Mouse (Mus musculus): ENCODE results near the gene Ccdc107.

The Ccdc107 gene

GRCm38 (mm10) chr4:43492821-43493185 lies at the start of gene Ccdc107:
TSS of gene Ccdc107 (plus strand) at chr4:43492900.
- peak; percentile 97 for ATAC-seq (ENCODE audit: low TSS enrichment)

GRCm38 (mm10) chr4:43443511-43443910 lies 49.2 kb upstream of the Ccdc107 start:
- peak; percentile 1; the same call in 1 of the 2 replicates for ATAC-seq (ENCODE audit: low TSS enrichment)

GRCm38 (mm10) chr4:43447251-43447650 lies 45.4 kb upstream of the Ccdc107 start:
- ATAC-seq (ENCODE audit: low TSS enrichment) = no peak

GRCm38 (mm10) chr4:43448554-43448953 lies 44.1 kb upstream of the Ccdc107 start:
- ATAC-seq (ENCODE audit: low TSS enrichment) = no peak

- ATAC-seq (ENCODE audit: low TSS enrichment) = no peak
These were observed 40.4 kb upstream of the Ccdc107 start for GRCm38 (mm10) chr4:43452315-43452714.

- ATAC-seq (ENCODE audit: low TSS enrichment) = no peak
These were observed 39.3 kb upstream of the Ccdc107 start for GRCm38 (mm10) chr4:43453413-43453812.

- ATAC-seq (ENCODE audit: low TSS enrichment) = peak; percentile 72
These were observed 38.5 kb upstream of the Ccdc107 start, which contains the start of gene Cd72 for GRCm38 (mm10) chr4:43454041-43454836. TSS of gene Cd72 (minus strand) at chr4:43454628.

GRCm38 (mm10) chr4:43456470-43456869 lies 36.2 kb upstream of the Ccdc107 start:
- ATAC-seq (ENCODE audit: low TSS enrichment) = no peak

- no peak for ATAC-seq (ENCODE audit: low TSS enrichment)
These were observed 35.6 kb upstream of the Ccdc107 start for GRCm38 (mm10) chr4:43457124-43457523.

GRCm38 (mm10) chr4:43463102-43463501 lies 29.6 kb upstream of the Ccdc107 start:
- ATAC-seq (ENCODE audit: low TSS enrichment) = no peak

- no peak for ATAC-seq (ENCODE audit: low TSS enrichment)
These were observed 26.8 kb upstream of the Ccdc107 start for GRCm38 (mm10) chr4:43465935-43466334.

- no peak for ATAC-seq (ENCODE audit: low TSS enrichment)
These were observed 25.8 kb upstream of the Ccdc107 start for GRCm38 (mm10) chr4:43466872-43467271.

GRCm38 (mm10) chr4:43470301-43470700 lies 22.4 kb upstream of the Ccdc107 start:
- ATAC-seq (ENCODE audit: low TSS enrichment) = no peak

- no peak for ATAC-seq (ENCODE audit: low TSS enrichment)
These were observed 19.1 kb upstream of the Ccdc107 start for GRCm38 (mm10) chr4:43473636-43474035.

GRCm38 (mm10) chr4:43476604-43477003 lies 16.1 kb upstream of the Ccdc107 start:
- ATAC-seq (ENCODE audit: low TSS enrichment) = no peak

GRCm38 (mm10) chr4:43477857-43478533 lies 14.7 kb upstream of the Ccdc107 start:
- peak; percentile 98 for ATAC-seq (ENCODE audit: low TSS enrichment)

- no peak for ATAC-seq (ENCODE audit: low TSS enrichment)
These were observed 14.2 kb upstream of the Ccdc107 start for GRCm38 (mm10) chr4:43478534-43478858.

GRCm38 (mm10) chr4:43478906-43479832 lies 13.5 kb upstream of the Ccdc107 start:
- ATAC-seq (ENCODE audit: low TSS enrichment) = no peak

GRCm38 (mm10) chr4:43480985-43481384 lies 11.7 kb upstream of the Ccdc107 start:
- ATAC-seq (ENCODE audit: low TSS enrichment) = no peak

- no peak for ATAC-seq (ENCODE audit: low TSS enrichment)
These were observed 10.7 kb upstream of the Ccdc107 start for GRCm38 (mm10) chr4:43481894-43482456.

- no peak for ATAC-seq (ENCODE audit: low TSS enrichment)
These were observed 10.1 kb upstream of the Ccdc107 start for GRCm38 (mm10) chr4:43482591-43482990.

All from frontal cortex, adult (tissue).